Mouse (Mus musculus) lung, adult 2 months (tissue): ENCODE measurements around the gene Slc25a1.

Experiments
- CTCF ChIP-seq: fragments of 200-500 bp; IDR thresholded peaks from 2 replicates; pipeline ENCODE4 v1.5.1; 2011; ENCODE audit warnings: mild to moderate bottlenecking, low read length, control low read depth; ENCODE audit not compliant: insufficient read depth
- POLR2A ChIP-seq: fragments of 200-500 bp; IDR thresholded peaks from 2 replicates; pipeline ENCODE4 v1.6.1; 2011; ENCODE audit warnings: low read depth, mild to moderate bottlenecking, control low read depth, low read length, borderline replicate concordance; ENCODE audit errors: extremely low read depth

- TF ChIP-seq CTCF, result no peak
- TF ChIP-seq POLR2A, result peak; percentile 50; the same call in 1 of the 2 replicates
Measured at GRCm38 (mm10) chr16:17890917-17891566, 37.0 kb downstream of the Slc25a1 start.
